Mouse (Mus musculus): ENCODE data around the gene Pea15a. TPM values are rescaled to one million over a fixed set of nuclear protein-coding genes. Genes with fewer than 3 reads are reported as not detected.
A peak's percentile ranks its signal among the peaks of the same experiment; 100 is the strongest.

Pea15a gene
- polyA plus RNA-seq, 1 experiment from 2014 or later = 14.5 TPM

GRCm38 (mm10) chr1:172177791-172178190, 28.8 kb downstream of the Pea15a start:
- Histone ChIP-seq H3K27me3 (ENCODE audit: insufficient read depth, low read length) (no peaks in the 10 kb centered on the region), H3K9ac (replicated peaks) (no peak overlapping the region), H3K9me3 (ENCODE audit: low read length) (no peaks in the 10 kb centered on the region), H3K27ac (ENCODE audit: low read depth) (no peak overlapping the region), H3K4me1 (ENCODE audit: insufficient read depth) (no peaks in the 10 kb centered on the region), H3K4me2 (ENCODE audit: low read depth, low read length) (no peak overlapping the region), H3K36me3 (replicated peaks; ENCODE audit: insufficient read depth, low read length) (peaks cover 81% of the 10 kb centered on the region), H3K4me3 (ENCODE audit: low read depth, low read length) (no peak overlapping the region)
- WGBS (ENCODE audit: insufficient replicate concordance) = 81% methylated on average over 7 of the region's 7 CpGs
- TF ChIP-seq EP300 (IDR thresholded peaks at IDR 0.05; ENCODE audit: low read depth) (no peak), CTCF (IDR thresholded peaks at IDR 0.05; ENCODE audit: low read depth) (no peak)
- ATAC-seq (no peak), DNase-seq (no peak)

- TF ChIP-seq CTCF (IDR thresholded peaks at IDR 0.05; ENCODE audit: low read depth) = no peak
- TF ChIP-seq EP300 (IDR thresholded peaks at IDR 0.05; ENCODE audit: low read depth) = no peak
- Histone ChIP-seq H3K9ac (replicated peaks) (no peak overlapping the region), H3K4me2 (ENCODE audit: low read depth, low read length) (no peak overlapping the region), H3K36me3 (replicated peaks; ENCODE audit: insufficient read depth, low read length) (peaks cover 83% of the 10 kb centered on the region), H3K27ac (ENCODE audit: low read depth) (no peak overlapping the region), H3K4me1 (ENCODE audit: insufficient read depth) (no peaks in the 10 kb centered on the region), H3K4me3 (ENCODE audit: low read depth, low read length) (no peak overlapping the region), H3K9me3 (ENCODE audit: low read length) (no peaks in the 10 kb centered on the region), H3K27me3 (ENCODE audit: insufficient read depth, low read length) (no peaks in the 10 kb centered on the region)
- no peak for DNase-seq
- ATAC-seq = no peak
- 86% methylated on average over 5 of the region's 5 CpGs for WGBS (ENCODE audit: insufficient replicate concordance)
Measured at GRCm38 (mm10) chr1:172173181-172173580, 33.4 kb downstream of the Pea15a start.

- 94% methylated on average over 21 of the region's 21 CpGs for WGBS (ENCODE audit: insufficient replicate concordance)
- Histone ChIP-seq H3K4me1 (ENCODE audit: insufficient read depth) (no peaks in the 10 kb centered on the region), H3K27me3 (ENCODE audit: insufficient read depth, low read length) (no peaks in the 10 kb centered on the region), H3K4me3 (ENCODE audit: low read depth, low read length) (no peak overlapping the region), H3K27ac (ENCODE audit: low read depth) (no peak overlapping the region), H3K36me3 (replicated peaks; ENCODE audit: insufficient read depth, low read length) (peaks cover 82% of the 10 kb centered on the region), H3K9ac (replicated peaks) (no peak overlapping the region), H3K4me2 (ENCODE audit: low read depth, low read length) (no peak overlapping the region), H3K9me3 (ENCODE audit: low read length) (no peaks in the 10 kb centered on the region)
- DNase-seq (no peak), ATAC-seq (no peak)
- no peak for TF ChIP-seq EP300 (IDR thresholded peaks at IDR 0.05; ENCODE audit: low read depth)
- no peak for TF ChIP-seq CTCF (IDR thresholded peaks at IDR 0.05; ENCODE audit: low read depth)
Measured at GRCm38 (mm10) chr1:172172381-172172780, 34.2 kb downstream of the Pea15a start.

- ATAC-seq (no peak), DNase-seq (no peak)
- Histone ChIP-seq H3K4me2 (ENCODE audit: low read depth, low read length) (no peak overlapping the region), H3K36me3 (replicated peaks; ENCODE audit: insufficient read depth, low read length) (peaks cover 85% of the 10 kb centered on the region), H3K27me3 (ENCODE audit: insufficient read depth, low read length) (no peaks in the 10 kb centered on the region), H3K27ac (ENCODE audit: low read depth) (no peak overlapping the region), H3K4me3 (ENCODE audit: low read depth, low read length) (no peak overlapping the region), H3K9ac (replicated peaks) (no peak overlapping the region), H3K9me3 (ENCODE audit: low read length) (no peaks in the 10 kb centered on the region), H3K4me1 (ENCODE audit: insufficient read depth) (no peaks in the 10 kb centered on the region)
- 93% methylated on average over 5 of the region's 5 CpGs for WGBS (ENCODE audit: insufficient replicate concordance)
- TF ChIP-seq EP300 (IDR thresholded peaks at IDR 0.05; ENCODE audit: low read depth) (no peak), CTCF (IDR thresholded peaks at IDR 0.05; ENCODE audit: low read depth) (no peak)
Measured at GRCm38 (mm10) chr1:172169809-172170208, 36.8 kb downstream of the Pea15a start.

GRCm38 (mm10) chr1:172167911-172168310, 38.7 kb downstream of the Pea15a start:
- no peak for TF ChIP-seq EP300 (IDR thresholded peaks at IDR 0.05; ENCODE audit: low read depth)
- no peak for TF ChIP-seq CTCF (IDR thresholded peaks at IDR 0.05; ENCODE audit: low read depth)
- Histone ChIP-seq H3K36me3 (replicated peaks; ENCODE audit: insufficient read depth, low read length) (peaks cover 69% of the 10 kb centered on the region), H3K4me3 (ENCODE audit: low read depth, low read length) (no peak overlapping the region), H3K9ac (replicated peaks) (no peak overlapping the region), H3K9me3 (ENCODE audit: low read length) (no peaks in the 10 kb centered on the region), H3K4me2 (ENCODE audit: low read depth, low read length) (no peak overlapping the region), H3K4me1 (ENCODE audit: insufficient read depth) (peaks cover 3% of the 10 kb centered on the region; the same call in 1 of the 2 replicates), H3K27ac (ENCODE audit: low read depth) (no peak overlapping the region), H3K27me3 (ENCODE audit: insufficient read depth, low read length) (no peaks in the 10 kb centered on the region)
- DNase-seq (no peak), ATAC-seq (no peak)
- WGBS (ENCODE audit: insufficient replicate concordance) = 93% methylated on average over 5 of the region's 5 CpGs

- Histone ChIP-seq H3K9me3 (ENCODE audit: low read length) (no peaks in the 10 kb centered on the region), H3K9ac (replicated peaks) (no peak overlapping the region), H3K4me3 (ENCODE audit: low read depth, low read length) (no peak overlapping the region), H3K27ac (ENCODE audit: low read depth) (no peak overlapping the region), H3K4me1 (ENCODE audit: insufficient read depth) (peaks cover 6% of the 10 kb centered on the region), H3K4me2 (ENCODE audit: low read depth, low read length) (no peak overlapping the region), H3K36me3 (replicated peaks; ENCODE audit: insufficient read depth, low read length) (peaks cover 30% of the 10 kb centered on the region), H3K27me3 (ENCODE audit: insufficient read depth, low read length) (no peaks in the 10 kb centered on the region)
- no peak for DNase-seq
- WGBS (ENCODE audit: insufficient replicate concordance) = 78% methylated on average over 6 of the region's 6 CpGs
- no peak for ATAC-seq
- TF ChIP-seq CTCF (IDR thresholded peaks at IDR 0.05; ENCODE audit: low read depth) = no peak
- TF ChIP-seq EP300 (IDR thresholded peaks at IDR 0.05; ENCODE audit: low read depth) = no peak
Measured at GRCm38 (mm10) chr1:172162959-172163358, 43.6 kb downstream of the Pea15a start.

GRCm38 (mm10) chr1:172162009-172162408, 44.6 kb downstream of the Pea15a start:
- Histone ChIP-seq H3K4me2 (ENCODE audit: low read depth, low read length) (no peak overlapping the region), H3K9ac (replicated peaks) (no peak overlapping the region), H3K9me3 (ENCODE audit: low read length) (no peaks in the 10 kb centered on the region), H3K27me3 (ENCODE audit: insufficient read depth, low read length) (no peaks in the 10 kb centered on the region), H3K36me3 (replicated peaks; ENCODE audit: insufficient read depth, low read length) (peaks cover 22% of the 10 kb centered on the region), H3K4me3 (ENCODE audit: low read depth, low read length) (no peak overlapping the region), H3K27ac (ENCODE audit: low read depth) (no peak overlapping the region), H3K4me1 (ENCODE audit: insufficient read depth) (peaks cover 6% of the 10 kb centered on the region)
- WGBS (ENCODE audit: insufficient replicate concordance) = 87% methylated on average over 1 of the region's 1 CpGs
- TF ChIP-seq CTCF (IDR thresholded peaks at IDR 0.05; ENCODE audit: low read depth) = peak; percentile 63
- TF ChIP-seq EP300 (IDR thresholded peaks at IDR 0.05; ENCODE audit: low read depth) = no peak
- no peak for DNase-seq
- no peak for ATAC-seq

Measured in liver, postnatal 0 days (tissue).